Mouse (Mus musculus) kidney, postnatal 14 days (tissue): ENCODE measurements around the gene Tmem123.
A peak's percentile ranks its signal among the peaks of the same experiment; 100 is the strongest.

ENCODE experiments used
- DNase-seq: peaks from one replicate; pipeline ENCODE4 v3.0.0; 2022; ENCODE audit warnings: mixed read lengths

Tmem123 gene

DNA sequence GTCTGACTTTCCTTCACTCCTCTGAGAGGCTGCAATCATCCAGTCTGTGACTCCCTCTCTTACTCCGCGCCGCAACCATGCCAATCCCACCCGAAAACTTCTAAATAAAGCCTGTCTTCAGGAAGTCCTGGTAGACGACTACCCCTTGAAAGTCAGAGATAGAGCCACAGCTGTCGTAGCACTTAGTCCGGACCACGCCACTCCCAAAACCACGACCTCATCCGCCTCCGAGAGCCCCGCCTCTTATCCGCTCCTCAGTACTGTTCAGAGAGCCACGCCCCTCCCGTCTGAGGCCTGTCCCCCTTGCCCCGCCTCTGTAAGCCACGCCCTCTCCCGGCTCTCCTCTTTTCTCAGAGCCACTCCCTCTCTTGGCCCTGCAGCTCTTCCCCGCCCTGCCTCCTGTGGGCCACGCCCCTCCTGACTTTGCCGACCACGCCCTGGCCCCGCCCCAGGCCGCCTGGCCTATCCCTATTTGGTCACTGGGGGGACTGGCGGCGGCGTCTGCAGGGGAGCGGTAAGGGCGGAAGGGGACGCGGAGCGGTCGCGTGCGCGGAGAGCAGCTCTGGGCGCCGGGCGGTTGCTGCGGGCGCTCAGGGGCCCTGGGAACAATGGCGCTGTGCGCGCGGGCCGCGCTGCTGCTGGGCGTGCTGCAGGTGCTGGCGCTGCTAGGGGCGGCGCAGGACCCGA is at the start of gene Tmem123:
Gene Tmem123, plus strand, starts transcription at position 428 of the 687 bp plus-strand sequence.
- DNase-seq: peak; percentile 100

DNA sequence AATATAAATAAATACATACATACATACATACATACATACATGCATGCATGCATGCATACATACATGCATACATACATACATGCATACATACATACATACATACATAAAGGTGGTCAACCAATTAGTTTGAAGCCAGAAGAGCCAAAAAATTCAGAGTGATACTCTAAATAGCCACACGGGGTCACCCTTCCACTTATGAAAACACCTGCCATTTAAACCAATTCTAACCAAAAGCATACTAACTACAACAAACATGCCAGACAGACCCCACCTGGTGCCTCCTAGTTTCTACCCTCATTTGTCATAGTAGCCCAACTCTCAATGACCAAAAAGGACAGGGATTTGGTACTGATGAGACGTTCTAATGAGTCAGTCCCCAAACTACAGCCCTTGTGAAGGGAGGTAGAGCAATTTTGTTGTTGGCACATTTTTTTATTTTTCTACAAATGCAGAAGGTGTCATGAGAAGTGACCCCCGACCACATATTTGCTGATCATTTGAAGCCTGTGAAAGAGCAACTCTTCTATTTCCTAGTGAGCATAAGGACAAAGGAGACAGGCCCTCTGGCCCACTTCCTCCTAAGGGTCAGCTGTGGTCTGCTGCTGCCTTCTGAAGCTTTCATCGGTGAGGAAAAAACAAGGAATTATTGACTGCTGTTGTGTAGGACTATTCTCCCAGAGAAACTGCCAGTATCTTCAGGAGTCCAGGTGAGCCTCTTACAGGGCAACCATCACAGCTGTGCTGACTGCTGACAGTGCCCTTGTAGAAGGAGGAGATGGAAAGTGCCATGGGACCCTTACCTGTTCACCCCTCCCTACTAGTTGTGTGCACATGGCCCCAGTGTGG is 49.6 kb upstream of the Tmem123 start:
- peak; percentile 62 for DNase-seq

- DNase-seq: no peak
Measured at GRCm38 (mm10) chr9:7714908-7715175, 49.0 kb upstream of the Tmem123 start.

DNA sequence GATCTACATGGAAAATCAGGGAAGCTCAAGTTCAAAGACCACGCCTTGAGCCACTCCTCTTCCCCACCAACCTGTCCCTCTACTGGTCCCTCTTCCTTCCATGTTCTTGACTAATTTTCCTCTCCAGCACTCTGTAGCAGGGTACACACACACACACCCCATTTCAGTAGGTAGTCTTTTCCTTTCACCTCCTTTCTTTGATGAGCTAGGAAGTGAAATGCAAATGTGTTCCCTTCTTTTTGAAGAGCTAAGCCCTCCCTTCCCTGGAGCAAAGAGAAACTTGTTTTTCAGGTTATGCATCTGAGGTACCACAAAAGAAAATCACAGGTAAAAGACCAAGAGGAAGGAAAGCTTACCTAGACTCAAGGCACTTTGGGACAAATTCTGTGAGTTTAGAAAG is 42.3 kb upstream of the Tmem123 start:
- no peak for DNase-seq

DNA sequence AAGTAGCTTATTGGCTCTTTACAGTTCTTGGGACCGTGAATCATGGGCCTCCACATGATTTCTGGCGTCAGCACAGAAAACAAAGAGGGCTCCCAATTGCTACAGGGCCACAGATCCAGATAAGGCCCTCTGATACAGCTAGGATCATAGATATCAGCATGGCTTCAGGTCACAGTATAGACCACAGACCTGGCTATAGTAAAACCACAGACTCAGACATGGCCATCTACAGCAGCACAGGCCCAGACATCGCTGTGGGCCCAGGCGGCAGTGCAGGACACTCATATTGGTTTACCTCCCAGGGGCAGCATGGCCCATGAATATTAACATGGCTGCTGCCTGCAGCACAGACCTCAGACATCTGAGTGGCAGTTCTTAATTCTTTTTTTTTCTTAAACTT is 34.8 kb upstream of the Tmem123 start:
- DNase-seq: no peak

DNA sequence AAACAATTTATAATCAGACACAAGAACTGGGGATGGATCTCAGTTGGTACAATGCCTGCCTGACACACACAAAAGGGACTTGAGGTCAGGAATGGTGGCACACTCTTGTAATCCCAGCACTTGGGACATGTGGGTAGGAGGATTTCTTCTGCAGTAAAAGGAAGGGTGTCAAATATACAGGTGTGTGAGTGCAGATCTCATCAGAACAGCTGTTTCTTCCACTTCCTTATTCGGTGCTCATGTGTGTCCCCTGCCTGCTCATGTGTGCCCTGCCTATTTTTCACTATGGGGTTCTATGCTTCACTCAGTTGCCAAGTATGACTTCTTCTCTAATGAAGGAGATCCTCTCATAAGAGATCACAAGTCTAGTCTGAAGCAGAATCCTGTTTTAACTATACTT is 21.1 kb upstream of the Tmem123 start:
- DNase-seq: no peak

DNA sequence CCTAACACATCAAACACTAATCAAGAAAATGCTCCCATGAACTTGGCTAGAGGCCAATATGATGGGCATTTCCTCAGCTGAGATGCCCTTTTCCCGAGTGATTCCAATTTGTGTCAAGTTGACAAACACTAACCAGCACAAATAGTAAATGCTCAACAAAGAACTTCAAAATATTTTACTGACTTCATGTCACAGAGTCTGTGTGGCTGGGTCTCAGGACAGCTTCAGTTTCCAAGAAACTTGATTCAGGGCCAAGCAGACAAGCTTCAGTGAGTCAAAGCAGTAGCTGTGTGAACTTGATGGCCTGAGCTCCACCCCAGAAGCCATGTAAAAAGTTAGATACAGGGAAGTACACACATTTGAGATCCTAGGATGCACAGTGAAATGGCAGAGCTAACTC is 19.7 kb upstream of the Tmem123 start:
- no peak for DNase-seq

- DNase-seq: no peak
Measured at GRCm38 (mm10) chr9:7748881-7749280, 15.0 kb upstream of the Tmem123 start.

DNA sequence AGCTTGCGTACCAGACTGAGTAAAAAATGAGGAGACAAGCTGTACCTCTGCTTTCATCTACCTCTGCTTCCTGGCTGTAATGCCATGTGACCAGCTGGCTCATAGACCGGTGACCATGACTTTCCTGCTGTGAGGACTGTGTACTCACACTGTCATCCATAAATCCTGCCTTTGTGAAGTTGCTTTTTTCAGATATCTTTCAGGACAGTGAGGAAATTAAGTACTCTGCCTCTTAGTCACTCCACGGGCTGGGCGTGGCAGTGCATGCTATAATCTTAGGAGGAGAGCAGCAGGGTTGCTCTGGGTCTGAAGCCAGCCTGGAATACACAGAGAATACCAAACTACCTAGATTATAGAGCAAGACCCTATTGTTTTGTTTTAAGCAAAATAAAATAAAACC is 14.3 kb upstream of the Tmem123 start:
- DNase-seq: no peak

GRCm38 (mm10) chr9:7755889-7756423 is 7.9 kb upstream of the Tmem123 start:
- no peak for DNase-seq

GRCm38 (mm10) chr9:7761906-7762455 is 1.9 kb upstream of the Tmem123 start:
- DNase-seq: no peak

DNA sequence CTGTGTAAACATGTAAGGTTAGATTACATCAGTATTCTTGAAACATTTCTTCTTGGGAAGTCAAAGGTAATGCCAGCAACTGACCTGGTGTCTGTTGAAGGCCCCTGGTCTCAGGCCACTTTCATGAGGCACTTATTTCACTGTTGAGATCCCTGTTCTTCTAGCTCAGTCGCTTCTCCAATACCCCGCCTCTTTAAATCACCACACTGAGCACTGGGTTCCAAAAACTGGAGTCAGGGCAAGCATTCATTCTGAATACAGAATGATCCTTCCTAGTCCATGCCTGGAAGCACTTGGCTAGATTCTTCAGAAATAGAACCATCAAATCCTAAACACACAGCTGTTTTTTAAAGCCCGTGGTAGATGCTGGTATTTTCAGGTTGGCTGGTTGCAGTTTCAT is 1.1 kb upstream of the Tmem123 start:
- DNase-seq: no peak

- peak; percentile 49 for DNase-seq
Measured at GRCm38 (mm10) chr9:7764463-7764871, 626 bp downstream of the Tmem123 start.

DNA sequence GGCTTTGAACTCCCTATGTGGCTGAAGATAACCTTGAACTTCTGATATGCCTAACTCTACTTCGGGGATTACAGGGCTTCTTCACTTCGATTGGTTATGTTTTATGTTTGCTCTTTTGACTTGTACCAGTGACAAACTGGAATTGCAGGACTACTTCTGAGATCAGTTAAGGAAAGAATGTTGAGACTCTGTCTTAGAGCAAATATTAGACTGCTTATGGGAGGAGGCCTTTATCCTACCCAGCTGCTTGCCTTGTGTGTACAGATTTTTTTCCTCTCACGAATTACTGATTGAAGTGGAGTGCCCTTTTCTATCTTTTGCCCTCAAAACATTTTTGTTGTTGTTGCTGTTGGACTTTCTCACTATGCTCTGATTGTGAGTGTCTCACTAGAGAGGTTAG is 1.4 kb downstream of the Tmem123 start:
- DNase-seq: no peak

DNA sequence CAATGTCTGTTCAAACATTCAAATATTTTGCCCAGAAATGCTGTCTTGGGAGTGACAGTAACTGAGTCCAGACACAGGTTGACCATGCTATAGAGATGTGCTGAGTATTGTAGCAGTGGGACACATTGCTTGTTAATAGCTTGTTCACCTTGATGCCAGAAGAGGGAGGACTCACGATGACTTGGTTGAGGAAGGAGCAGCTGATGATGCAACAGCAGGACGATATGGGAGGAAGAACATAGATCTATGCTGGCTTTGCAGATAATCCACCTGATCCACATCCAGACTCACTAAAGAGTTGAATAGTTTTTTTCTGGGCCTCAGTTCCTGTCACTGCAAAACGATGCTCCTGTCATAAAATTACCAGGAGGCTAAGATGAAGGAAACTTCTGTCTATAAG is 2.7 kb downstream of the Tmem123 start:
- DNase-seq: no peak

- no peak for DNase-seq
Measured at GRCm38 (mm10) chr9:7767526-7767925, 3.7 kb downstream of the Tmem123 start.

- no peak for DNase-seq
Measured at GRCm38 (mm10) chr9:7769081-7769480, 5.2 kb downstream of the Tmem123 start.

- DNase-seq: no peak
Measured at GRCm38 (mm10) chr9:7769491-7769890, 5.7 kb downstream of the Tmem123 start.

GRCm38 (mm10) chr9:7772361-7772760 is 8.5 kb downstream of the Tmem123 start:
- DNase-seq: no peak

GRCm38 (mm10) chr9:7772773-7773454 is 9.1 kb downstream of the Tmem123 start:
- no peak for DNase-seq

DNA sequence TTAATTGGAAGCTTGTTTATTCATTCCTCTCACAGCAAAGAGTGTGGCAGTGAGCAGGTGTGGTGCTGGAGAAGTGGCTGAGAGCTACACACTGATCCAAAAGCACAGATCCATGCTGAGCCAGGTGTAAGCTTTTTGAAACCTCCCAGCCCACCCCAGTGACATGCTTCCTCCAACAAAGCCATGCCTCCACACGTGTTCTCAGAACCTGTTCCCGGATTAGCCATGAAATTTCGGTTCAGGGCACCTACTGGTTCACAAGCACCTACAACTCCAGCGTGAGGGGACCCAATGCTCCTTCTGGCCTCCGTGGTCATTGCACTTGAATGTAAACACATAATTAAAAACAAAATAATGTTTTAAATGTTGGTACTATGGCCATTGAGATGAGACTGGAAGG is 9.8 kb downstream of the Tmem123 start:
- DNase-seq: no peak

DNA sequence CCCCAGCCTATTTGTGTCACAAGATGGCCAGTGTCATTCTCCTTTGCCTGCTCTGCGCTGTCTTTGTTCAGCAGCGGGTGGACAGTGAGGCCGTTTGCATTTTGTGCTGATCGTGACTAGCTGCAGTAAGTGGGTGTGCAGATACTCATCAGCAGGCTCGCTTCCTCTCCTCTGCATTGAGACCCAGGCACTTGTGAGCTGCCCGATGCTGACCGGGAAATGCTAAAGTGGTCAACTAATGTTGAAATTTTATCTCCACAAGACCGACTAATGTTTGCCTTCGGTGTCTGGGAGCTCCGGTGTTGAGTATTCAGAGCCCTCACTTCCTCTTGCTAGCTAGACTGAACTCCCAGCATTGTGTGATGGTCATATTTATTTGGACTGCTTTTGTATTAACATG is 10.7 kb downstream of the Tmem123 start:
- DNase-seq: no peak

- no peak for DNase-seq
Measured at GRCm38 (mm10) chr9:7775011-7775410, 11.2 kb downstream of the Tmem123 start.
